Mouse (Mus musculus) ZHBTc4 (cell line): ENCODE data around the gene Hilpda.

Source experiments
- DNase-seq: peaks from one replicate; pipeline ENCODE4 v3.0.0-alpha.2; 2011; ENCODE audit warnings: low read depth, low spot score

Hilpda gene

DNA sequence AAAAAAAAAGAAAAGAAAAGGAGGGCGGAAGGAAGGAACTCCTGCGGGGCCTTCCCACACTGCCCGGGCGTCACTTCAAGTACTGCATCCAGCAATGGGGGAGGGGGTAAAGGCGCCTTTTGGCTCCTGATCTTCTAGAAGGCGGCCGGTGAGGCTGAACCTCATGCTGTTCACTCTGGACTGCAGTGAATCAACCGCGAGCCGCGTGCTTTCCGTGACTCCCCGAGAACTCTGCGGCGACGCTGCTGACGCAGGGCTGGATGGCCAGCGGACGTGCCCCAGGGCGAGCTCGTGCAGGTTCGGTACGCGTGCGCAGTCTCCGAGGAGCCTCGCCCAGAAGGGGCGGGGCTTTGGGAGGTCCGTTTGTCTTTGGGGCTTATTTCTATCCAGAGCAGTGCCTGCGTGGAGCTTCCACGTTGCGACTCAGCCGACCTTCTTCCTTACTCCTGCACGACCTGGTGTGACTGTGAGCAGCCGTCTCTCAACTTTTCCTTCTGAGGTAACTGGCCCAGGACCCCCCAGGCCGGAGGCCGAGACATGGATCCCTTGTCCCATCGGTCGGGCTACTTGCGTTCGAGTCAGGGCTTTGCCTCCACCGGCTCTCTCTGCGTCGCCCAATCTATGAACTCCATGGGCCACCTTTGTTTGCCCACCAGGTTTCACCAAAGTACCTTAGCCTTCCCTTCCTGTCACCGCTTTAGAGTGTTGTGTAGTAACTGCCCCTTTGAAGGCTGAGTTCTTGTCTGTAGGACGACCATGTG is at the start of gene Hilpda:
TSS of gene Hilpda (plus strand) at position 177 of the 761 bp plus-strand sequence.
- DNase-seq = peak; percentile 97

DNA sequence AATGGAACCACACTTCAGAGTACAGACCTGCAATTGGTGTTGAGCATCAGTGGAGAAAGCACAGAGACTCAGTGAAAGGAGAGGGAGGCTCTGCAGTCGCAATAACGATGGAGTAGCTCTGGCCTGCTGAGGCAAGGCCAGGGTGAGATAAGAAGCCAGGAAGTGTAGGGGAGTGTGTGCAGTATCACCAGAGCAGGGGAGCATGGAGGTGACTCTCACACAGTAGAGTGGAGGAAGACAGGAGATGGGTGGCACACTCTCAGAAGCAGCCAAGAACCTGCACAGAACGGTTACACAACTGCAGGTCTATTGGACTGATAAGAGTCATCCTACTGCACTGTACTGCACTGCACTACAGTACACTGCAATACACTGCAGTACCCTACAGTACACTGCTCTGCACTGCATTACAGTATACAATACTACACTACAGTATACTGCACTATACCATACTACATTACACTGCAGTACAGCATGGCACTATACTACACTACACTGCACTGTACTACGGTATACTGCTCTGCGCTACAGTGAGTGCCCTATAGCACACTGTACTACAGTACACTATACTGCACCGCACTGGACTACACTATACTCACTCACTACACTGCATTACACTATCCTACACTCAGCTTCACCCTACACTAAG is 42.9 kb upstream of the Hilpda start:
- DNase-seq = no peak

DNA sequence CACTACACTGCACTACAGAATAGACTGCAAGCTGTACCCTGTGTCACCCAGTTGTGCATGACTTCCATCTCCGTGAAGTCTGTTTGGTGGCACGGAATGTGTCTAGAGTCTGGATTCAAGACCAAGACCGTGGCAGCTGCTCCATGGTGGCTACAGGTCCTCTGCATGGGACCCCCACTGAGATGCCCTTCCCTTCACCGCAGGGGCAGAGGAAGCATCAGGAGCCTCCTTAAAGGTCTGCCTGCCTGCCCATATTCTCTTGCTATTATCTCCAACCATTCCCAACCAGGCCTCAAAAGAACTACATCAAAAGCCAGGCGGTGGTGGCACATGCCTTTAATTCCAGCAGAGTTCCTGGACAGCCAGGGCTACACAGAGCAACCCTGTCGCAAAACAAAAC is 41.9 kb upstream of the Hilpda start:
- peak; percentile 63 for DNase-seq

DNA sequence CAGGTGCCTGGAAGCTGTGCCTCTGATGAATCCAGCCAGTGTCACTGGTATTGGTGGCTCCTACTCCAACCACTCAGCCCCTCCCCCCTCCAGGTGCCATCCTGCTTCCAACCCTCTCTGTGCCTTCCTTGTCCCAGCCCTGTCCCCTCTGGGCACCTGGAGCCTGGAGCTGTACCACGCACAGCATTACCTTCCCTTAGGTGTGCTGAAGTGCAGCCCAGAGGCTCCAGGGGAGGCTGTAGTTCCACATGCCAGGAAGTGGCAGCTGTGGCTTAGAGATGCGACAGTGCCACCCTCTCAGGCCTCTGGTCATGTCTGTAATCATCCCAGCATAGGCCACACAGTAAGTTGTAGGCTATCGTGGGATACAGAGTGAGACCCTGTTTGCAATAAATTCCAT is 40.5 kb upstream of the Hilpda start:
- DNase-seq = no peak

DNA sequence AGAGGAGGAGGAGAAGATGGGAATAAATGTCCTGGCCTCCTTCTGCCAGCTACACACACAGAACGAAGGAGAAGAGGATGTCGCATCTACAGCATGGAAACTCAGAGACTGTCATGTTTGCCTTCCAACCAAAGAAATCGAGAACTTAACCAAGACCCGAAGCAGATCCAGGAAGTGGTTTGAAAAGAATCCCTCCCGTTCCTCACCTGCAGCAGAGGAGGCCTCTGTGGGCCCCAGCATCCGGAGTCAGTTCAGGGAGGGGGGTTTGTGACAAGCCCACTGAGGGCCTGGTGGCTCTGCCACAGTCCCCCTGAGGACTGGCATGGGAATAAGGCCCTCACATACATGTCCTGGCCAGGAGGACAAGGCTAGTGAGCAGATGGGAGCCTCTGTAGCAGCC is 40.0 kb upstream of the Hilpda start:
- DNase-seq = no peak

DNA sequence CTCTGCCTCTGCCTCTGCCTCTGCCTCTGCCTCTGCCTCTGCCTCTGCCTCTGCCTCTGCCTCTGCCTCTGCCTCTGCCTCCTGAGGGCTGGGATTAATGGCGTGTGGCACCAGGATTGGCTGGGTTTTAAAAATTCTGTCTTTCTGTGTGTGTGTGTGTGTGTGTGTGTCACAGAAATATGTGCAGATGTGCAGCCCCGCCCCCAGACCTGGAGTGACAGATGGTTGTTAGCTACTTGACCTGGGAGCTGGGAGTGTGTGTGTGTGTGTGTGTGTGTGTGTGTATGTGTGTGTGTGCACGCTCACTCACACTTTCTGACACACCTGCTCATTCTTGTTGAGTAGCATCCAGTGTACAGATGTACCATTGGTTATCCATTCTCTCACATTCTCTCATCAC is 38.6 kb upstream of the Hilpda start:
- DNase-seq = no peak

DNA sequence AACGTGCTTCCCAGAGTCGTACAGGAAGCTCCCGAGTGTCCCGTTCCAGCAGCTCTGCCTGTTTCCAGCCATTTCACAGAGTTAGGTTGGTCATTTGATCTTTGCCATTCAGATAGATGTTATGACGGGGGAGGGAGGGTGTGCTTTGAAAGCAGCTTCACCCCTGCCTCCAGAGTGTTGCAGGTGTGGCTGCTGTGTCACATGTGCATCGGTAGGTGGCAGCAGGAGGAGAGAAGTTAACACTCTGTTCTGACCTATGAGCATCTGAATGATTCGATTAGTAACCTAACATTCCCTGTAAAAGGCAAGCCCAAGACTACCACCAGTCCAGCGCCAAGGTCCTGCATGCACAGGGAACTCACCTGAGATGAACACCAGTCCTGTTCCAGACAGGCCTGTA is 38.0 kb upstream of the Hilpda start:
- DNase-seq = peak; percentile 77

DNA sequence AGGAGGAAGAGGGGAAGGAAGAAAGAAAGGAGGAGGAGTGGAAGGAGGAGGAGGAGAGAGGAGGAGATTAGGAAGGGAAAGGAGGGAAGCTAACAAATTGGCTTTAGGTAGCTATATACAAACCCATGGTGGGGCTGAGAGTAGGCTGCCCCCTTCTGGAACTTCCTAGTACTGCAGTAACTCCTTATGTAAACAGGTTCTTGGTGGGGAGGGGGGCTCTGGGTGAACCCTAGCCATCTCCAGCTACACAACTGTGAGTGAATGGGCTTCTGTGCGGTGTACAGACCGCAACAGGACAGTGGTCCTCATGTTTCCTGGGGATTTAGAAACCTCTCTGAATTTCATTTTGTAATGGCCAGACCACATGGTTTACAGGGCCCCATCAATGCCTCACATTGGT is 31.5 kb upstream of the Hilpda start:
- DNase-seq = peak; percentile 83

DNA sequence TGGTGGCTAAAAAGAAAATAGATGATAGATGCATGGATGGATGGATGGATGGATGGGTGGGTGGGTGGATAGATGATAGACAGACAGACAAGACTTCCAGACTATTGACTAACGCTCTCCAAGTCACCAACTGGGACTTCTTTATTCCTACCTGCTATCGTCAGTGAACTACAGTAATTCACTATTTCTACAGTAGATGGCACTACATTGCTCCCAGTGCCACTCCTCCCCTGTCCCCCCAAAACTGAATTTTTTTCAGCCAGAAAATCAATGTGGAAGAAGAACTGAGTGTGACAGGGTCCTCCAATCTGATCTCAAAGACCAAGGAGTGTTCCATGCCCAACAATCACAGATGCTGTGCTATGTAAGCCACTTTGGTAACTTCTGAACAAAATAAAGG is 30.6 kb upstream of the Hilpda start:
- DNase-seq = peak; percentile 28

DNA sequence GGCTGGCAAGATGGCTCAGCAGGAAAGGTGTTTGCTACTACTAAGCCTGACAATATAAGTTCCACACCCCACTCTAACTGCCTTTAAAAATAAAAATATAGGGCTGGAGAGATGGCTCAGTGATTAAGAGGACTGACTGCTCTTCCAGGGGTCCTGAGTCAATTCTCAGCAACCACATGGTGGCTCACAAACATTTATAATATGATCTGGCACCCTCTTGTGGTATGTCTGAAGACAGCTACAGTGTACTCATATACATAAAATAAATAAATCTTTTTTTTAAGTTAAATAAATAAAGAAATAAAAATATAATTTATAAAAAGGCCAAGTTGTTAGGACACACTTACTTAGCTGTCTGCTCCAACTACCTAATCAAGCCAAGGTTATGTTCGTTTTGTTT is 30.0 kb upstream of the Hilpda start:
- DNase-seq = peak; percentile 39

DNA sequence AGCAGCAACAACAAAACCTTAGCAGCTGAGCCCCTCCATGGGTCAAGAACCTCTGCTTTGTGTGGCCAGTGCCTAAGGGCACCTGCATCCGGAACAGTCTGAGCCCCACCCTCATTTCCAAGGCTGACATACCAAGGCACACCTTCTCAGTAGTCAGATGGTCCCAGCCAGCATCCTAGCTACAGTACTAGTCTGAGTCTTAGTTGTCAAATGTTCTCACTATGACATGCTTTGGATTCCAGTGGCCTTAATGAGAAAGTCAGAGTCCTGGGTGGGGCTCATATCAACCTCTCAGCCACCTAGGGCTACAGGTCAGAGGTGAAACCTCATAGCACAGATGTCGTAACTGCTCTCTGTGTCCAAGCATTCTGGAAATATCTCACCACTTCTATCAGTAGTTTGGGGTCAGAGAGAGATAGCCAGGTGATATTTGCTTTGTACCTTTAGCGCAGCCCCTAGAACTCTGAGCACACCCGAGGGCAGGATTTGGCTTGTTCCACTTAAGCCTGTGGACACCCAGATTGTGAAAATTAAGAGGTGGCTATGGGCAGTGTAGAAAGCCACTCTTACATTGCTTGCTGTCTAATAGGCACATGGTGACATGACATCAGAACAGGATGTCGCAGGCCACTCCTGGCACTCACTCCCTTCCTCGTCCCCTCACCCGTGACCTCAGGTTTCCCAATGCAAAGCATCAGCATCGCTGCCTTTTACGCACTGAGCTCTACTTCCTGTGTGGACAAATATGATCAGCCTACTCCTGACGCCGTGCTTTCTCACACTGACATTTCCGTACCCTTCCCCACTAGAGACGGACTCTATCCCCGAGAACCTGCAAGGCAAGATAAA is 26.8 kb upstream of the Hilpda start:
- DNase-seq = peak; percentile 78

DNA sequence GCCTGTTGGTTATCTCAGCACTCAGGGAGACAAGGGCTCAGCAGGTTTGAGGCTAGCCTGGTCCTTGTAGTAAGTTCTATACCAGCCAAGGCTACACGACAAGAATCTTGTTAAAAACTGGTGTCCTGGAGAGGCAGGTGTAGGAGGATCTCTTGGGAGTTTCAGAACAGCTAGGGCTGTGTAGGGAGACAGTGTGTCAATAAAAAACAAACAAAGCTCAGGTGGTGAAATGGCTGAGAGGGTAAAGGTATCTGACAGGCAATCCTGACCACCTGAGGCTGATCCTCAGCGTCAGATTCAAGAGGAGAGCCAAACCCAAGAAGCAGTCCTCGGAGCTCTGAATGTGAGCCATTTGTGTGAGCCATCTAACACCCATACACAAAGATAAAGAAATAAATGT is 26.1 kb upstream of the Hilpda start:
- no peak for DNase-seq

DNA sequence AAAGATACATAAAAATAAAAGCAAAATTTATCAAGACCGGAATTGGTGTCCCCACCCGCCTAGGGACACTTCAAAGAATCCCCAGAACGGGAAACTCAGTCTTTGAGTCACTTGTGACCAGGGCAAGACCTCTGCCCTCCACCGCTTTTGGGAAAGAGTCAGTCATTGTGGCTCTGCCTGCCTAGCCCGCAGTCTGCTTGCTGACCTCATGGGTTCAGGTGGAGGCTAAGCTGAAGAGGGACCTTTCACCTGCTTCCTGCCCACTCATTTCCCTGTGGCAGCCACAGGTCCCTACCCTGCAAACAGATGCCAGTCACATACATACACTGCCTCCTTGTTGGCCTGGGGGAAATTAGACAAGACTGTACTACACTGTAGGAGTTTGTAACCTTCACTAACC is 25.7 kb upstream of the Hilpda start:
- no peak for DNase-seq

DNA sequence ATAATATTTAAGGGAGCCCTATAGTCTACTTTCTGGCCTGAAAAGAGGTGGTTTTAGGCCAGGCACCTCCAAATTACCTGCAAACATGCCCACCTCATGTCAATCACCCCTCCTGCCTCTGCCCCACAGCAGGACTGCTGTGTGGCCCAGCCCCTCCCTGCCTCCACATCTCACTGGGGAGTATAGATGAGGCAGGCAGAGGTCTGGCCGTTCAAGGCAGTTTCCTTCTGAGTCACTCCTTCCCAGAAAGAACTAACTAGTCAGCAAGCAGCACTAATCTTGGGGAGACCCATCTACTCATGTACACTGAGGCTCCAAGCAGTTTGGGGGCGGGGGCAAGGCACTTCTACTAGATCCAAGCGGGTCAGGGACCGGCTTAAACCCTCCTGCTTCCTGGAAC is 25.2 kb upstream of the Hilpda start:
- no peak for DNase-seq

DNA sequence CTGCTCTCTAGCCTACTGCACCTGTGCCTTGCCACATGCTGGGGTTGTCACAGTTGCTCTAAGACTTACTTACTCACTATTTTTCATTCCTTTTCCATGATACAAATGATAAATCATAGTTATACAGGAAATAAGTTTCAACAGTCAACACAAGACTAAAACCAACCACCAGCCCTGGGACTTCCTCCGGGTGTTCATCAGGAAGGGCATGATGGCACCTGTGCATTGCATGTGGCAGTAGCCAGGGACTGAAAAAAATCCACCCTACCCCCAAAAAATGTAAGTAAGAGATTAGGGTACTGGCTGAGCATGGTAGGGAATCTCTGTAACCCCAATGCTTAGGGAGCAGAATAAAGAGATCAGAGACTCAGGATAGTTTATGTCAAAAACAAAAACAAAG is 12.9 kb upstream of the Hilpda start:
- DNase-seq = no peak

DNA sequence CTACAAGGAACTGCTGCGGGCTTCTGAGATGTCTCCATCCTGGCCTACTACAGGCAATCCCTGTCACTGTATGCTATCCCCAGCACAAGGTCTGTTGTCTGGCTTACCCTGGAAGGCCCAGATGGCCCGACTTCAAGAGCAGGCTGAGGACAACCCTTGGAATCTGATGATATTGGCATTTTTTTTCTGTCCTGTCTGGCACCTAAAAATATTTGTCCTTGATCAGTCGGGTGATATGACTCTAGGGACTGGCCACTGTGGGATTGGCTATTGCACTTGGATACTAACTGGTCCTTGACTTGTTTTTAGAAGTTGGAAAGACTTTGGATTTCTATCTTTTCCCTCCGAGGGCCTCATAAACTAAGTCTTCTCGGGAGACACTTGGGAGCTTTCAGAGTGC is 10.5 kb upstream of the Hilpda start:
- no peak for DNase-seq

DNA sequence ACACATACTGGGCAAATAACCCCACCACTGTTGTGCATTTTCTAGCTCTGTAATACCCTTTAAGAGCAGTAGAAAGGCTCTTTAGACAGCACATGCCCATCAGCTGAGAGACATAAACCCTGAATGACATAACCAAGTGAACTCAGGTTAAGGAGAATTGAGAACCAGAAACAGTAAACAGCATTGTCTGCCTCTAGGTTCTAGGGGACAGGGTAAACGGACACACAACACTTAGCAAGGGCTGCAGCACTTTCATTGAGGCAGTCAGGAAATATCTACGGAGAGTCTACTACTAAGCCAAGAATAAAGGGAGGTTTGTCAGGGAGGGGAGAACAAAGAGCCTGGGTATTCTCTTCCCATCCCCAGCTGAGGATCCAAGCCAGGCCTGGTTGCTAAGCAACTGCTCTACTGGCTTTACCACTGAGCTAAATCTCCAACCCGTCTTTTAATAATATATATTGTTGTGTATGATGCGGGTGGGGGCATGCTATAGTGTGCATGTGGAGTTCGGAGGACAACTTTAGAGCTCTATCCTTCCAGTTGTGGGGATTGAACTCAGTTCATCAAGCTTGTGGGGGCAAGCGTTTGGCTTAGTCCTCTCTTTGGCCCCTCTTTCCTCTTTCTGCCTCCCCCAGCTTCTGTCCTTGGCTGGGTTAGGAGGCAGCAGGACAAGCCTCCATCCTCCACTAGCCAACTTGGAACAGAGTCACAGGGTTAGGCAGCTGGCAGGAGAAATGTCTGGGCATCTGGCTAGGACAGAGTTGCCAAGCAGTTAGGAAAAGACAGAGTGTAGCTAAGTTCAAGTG is 8.4 kb upstream of the Hilpda start:
- DNase-seq = no peak

DNA sequence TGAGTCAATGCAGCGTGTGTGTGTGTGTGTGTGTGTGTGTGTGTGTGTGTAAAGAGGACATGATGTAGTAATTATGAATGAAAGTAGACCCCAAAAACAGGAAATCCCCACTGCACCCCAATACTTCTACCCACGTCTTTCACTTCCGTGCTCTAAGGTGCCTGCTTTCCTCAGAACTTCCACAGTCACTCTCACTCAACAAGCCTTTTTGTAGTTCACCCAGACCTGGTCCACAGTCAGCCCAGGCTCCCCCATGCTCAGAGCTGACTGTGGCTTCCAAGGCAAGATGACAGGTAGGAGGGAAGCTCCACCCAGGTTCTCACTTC is 7.9 kb upstream of the Hilpda start:
- no peak for DNase-seq

DNA sequence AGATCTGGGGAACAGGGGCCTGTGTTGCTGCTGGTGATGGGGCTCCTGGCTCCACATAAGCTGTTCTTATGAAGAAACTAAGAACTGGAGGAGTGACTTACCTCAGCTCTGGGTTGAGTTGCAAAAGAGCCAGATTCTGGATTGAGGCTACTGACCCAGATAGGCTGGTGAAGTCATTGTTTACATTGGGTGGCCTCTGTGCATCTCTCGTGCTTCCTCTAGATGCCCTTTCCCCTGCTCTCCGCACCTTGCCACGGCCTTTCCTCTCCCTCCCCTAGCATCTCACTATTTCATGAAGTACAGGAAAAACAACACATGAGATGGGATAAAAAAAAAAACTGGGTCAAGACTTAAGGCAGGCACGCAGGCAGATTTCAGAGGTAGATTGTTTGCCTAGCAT is 5.4 kb upstream of the Hilpda start:
- no peak for DNase-seq

DNA sequence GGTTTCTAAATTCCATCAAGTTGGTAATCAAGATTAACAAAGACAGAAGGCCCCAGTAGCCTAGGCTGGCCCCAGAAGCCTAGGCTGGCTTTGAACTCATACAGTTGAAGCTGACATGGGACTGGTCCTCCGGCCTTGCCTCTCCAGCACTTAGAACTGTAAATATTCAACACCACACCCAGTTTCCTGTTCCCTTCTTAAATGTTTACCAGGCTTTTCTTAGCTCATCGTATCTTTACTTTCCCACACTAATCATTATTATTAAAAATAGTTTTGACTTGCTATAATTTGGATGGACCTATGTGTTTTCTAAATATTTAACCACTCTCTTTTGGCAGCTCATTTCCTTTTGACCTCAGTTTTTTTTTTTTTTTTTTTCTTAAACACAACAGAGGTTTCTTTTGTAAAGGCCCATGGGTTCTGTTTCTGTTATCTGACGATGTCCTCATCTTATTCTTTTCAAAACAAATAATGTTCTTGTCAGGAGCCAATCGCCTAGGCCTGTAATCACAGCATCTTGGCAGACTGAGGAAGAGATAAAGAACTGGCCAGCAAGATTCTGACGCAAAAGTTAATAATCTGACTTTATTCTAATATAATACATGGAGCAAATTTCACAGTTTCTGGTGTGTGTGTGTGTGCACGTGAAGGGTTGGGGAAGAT is 3.2 kb upstream of the Hilpda start:
- no peak for DNase-seq

DNA sequence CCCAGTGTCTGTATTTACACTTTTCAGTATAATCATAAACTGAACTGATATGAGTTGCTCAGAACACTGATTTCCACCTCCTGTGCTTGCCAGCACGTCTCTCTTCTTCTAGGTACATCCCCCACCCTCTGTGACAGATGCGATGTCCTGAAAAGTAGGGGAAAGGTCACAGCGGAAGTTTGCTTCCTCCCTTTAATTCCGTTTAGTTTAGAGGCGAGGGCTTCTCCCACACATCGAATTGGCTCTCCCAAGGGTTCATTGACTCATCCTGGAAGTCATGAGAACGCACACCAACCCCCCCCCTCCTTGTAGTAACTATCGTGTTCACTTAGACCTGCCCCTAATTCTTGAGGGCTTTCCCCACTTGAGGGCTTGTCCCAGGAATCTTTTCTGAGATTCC is 1.3 kb upstream of the Hilpda start:
- DNase-seq = no peak
